Mouse (Mus musculus) stomach, embryonic 16.5 days (tissue): ENCODE measurements around the gene Pard3b. TPM values are rescaled to one million over a fixed set of nuclear protein-coding genes. Genes with fewer than 3 reads are reported as not detected.

Source experiments
- ATAC-seq: fragments of 200-750 bp; cut with Nextera tagmentation; 2 replicates; pipeline ENCODE4 v1.8.0; 2017; ENCODE audit warnings: moderate number of reproducible peaks, moderate TSS enrichment; ENCODE audit not compliant: insufficient read depth, low FRiP score
- H3K27ac ChIP-seq: fragments of 300-500 bp; sonication (generic); 2 replicates; pipeline ENCODE4 v1.5.1; 2014; ENCODE audit warnings: low read length
- H3K27me3 ChIP-seq: fragments of 300-500 bp; sonication (generic); 2 replicates; pipeline ENCODE4 v1.6.1; 2014; ENCODE audit warnings: low read length, control low read depth, mixed read lengths; ENCODE audit not compliant: control insufficient read depth, insufficient read depth
- H3K36me3 ChIP-seq: fragments of 300-500 bp; sonication (generic); 2 replicates; pipeline ENCODE4 v1.6.1; 2014; ENCODE audit warnings: low read length; ENCODE audit not compliant: control insufficient read depth, insufficient read depth
- H3K4me1 ChIP-seq: fragments of 300-500 bp; sonication (generic); 2 replicates; pipeline ENCODE4 v1.6.1; 2014; ENCODE audit warnings: low read length, control low read depth, mixed read lengths; ENCODE audit not compliant: control insufficient read depth, insufficient read depth
- H3K4me2 ChIP-seq: fragments of 300-500 bp; sonication (generic); 2 replicates; pipeline ENCODE4 v1.6.1; 2014; ENCODE audit warnings: low read depth, low read length, mixed read lengths
- H3K4me3 ChIP-seq: fragments of 300-500 bp; sonication (generic); replicated peaks from 2 replicates; pipeline ENCODE4 v1.5.1; 2014; ENCODE audit warnings: mild to moderate bottlenecking, low read length
- H3K9ac ChIP-seq: fragments of 300-500 bp; sonication (generic); 2 replicates; pipeline ENCODE4 v1.6.1; 2014; ENCODE audit warnings: low read length
- H3K9me3 ChIP-seq: fragments of 300-500 bp; sonication (generic); replicated peaks from 2 replicates; pipeline ENCODE4 v1.6.1; 2016; ENCODE audit warnings: low read length, control low read depth; ENCODE audit not compliant: control insufficient read depth
- WGBS: fragments of 180-500 bp; shearing (Covaris S2); extraction: QIAGEN DNeasy Blood & Tissue Kit; methylation state at CpG from one replicate; pipeline ENCODE4 v1.1.7; 2014; 5-methylcytosine and 5-hydroxymethylcytosine counted together
- polyA plus RNA-seq: library from polyadenylated mRNA; unstranded; fragments of >200 nt; fragmentation: Nextera tagmentation; extraction: Ambion mirVana; gene quantifications from 2 replicates; pipeline ENCODE4 v1.2.1, GENCODE M21; 2015

Gene Pard3b
- polyA plus RNA-seq, 1 experiment from 2014 or later: 15.7 TPM

DNA sequence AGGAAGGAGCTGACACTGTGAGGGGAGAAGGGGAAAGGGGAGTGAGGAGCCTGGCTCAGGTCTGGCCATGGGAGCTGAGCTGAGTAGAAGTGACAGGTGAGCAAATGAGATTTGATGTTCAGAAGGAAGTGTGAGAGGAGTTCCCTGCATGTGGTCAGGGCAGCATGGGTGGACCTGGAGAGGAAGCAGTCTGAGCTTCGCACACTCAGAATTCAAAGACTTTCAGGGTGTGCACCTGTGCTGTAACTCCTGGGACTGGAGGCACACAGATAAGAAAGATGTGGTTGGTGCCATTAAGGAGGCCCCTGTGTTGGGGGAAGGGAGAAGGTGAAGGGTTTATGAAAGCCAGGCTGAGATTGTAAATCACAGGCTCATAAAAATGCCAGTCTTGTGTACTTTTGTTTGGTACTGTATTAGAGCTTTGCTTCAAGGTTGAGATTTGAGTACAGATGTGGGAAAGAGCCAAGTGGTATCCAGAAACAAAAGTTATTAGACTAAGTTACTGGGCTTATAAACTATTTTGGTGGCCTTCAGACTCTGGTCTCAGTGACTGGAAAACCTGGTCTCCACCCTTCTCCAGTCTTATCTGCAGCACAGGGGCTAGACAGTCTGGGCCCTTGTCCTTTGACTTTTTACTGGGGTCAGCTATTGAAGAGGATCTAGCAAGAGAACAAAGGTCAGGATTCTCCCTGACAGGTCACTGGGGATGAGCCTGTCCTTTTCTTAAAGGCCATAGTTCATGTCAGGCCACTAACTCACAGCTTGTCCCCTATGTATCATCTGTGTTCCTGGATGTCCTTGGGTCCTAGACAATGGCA, 13.0 kb downstream of the Pard3b start:
- H3K9ac ChIP-seq: no peak overlapping the region
- H3K27me3 ChIP-seq: no peaks in the 10 kb centered on the region
- 0 out of 2 replicates have a peak overlapping the region, but pooled peaks have one; percentile 21 for H3K27ac ChIP-seq
- H3K9me3 ChIP-seq: no peaks in the 10 kb centered on the region
- H3K4me2 ChIP-seq: no peak overlapping the region
- no peak overlapping the region for H3K4me3 ChIP-seq
- peak; percentile 88; the same call in 1 of the 2 replicates for ATAC-seq
- H3K4me1 ChIP-seq: no peaks in the 10 kb centered on the region
- WGBS: 34% methylated on average over 1 of the region's 1 CpGs
- no peaks in the 10 kb centered on the region for H3K36me3 ChIP-seq

DNA sequence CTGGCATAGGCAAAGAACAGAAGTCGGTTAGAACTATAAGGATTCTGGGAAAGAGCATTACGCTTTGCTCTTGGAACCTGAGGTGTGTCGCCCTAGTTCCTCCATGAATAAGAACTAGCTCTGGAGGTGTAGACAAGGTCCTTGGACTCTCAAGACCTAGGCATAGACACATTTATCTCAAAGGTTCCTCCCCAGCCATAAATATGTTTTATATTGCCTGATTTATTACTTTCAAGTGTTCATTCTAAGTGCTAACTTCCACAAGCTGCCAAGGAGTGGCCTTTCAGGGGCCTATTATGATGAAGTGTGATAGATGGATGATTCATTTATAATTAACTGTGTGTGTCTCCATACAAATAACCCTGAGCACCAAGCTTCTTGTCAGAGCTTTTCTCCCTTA, 19.1 kb downstream of the Pard3b start:
- Histone ChIP-seq H3K9me3 (no peaks in the 10 kb centered on the region), H3K4me2 (no peak overlapping the region), H3K4me3 (no peak overlapping the region), H3K9ac (no peak overlapping the region), H3K36me3 (no peaks in the 10 kb centered on the region), H3K27ac (no peak overlapping the region), H3K27me3 (no peaks in the 10 kb centered on the region), H3K4me1 (no peaks in the 10 kb centered on the region)
- no peak for ATAC-seq
- WGBS: 76% methylated on average over 3 of the region's 3 CpGs

DNA sequence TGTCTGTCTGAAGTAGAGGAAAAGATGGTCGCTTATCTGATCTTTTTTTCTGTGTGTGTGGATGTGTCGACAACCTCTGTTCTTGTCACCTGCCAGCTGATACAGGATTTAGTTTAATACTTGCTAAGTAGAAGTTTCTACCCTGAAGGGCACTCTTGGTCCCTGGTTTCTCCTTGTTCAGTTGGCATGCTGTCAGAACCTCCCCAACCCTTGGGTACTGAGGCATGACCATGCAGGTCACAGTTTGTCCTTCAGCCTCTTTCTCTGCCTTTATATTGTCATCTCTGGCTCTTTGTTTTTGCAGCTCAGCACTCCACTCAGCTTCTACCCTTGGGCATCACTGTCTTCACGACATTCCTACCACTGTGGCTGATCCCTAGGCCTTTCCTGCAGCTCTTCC, 21.3 kb downstream of the Pard3b start:
- H3K4me1 ChIP-seq: no peaks in the 10 kb centered on the region
- no peak overlapping the region for H3K4me3 ChIP-seq
- no peak for ATAC-seq
- no peaks in the 10 kb centered on the region for H3K27me3 ChIP-seq
- no peak overlapping the region for H3K4me2 ChIP-seq
- no peaks in the 10 kb centered on the region for H3K36me3 ChIP-seq
- no peak overlapping the region for H3K9ac ChIP-seq
- whole genome bisulfite sequencing: 89% methylated on average over 3 of the region's 3 CpGs
- H3K9me3 ChIP-seq: no peaks in the 10 kb centered on the region
- no peak overlapping the region for H3K27ac ChIP-seq

DNA sequence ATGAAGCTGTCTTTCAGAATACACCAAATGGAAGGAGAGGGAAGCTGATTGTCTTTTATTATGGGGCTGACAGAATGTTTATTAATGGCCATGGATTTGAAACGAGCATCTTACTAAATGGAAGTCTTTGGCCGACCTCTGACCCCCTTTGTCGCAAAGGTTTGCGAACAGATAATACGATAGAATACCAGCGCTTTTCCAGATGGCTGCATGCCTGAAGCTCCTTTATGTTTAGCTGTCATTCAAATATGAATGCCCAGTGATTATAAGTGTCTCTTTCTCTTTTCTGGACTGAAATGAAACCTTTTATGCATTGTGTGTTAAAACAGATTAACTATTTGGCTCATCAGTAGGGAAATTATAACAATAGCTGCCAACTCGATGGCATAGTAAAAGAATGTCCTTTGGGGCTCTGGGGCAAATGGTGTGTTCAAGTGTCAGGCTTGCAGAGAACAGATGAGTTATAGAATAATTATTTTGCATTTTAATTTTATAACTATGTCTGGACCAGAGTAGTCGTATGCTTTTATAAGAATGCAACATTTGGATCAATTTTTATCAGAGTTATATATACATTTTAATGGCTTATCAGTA, 46.7 kb downstream of the Pard3b start:
- H3K27ac ChIP-seq: no peak overlapping the region
- H3K4me3 ChIP-seq: no peak overlapping the region
- H3K36me3 ChIP-seq: no peaks in the 10 kb centered on the region
- H3K4me1 ChIP-seq: no peaks in the 10 kb centered on the region
- no peak overlapping the region for H3K4me2 ChIP-seq
- ATAC-seq: no peak
- no peak overlapping the region for H3K9ac ChIP-seq
- 44% methylated on average over 8 of the region's 8 CpGs for WGBS
- H3K9me3 ChIP-seq: no peaks in the 10 kb centered on the region
- no peaks in the 10 kb centered on the region for H3K27me3 ChIP-seq

DNA sequence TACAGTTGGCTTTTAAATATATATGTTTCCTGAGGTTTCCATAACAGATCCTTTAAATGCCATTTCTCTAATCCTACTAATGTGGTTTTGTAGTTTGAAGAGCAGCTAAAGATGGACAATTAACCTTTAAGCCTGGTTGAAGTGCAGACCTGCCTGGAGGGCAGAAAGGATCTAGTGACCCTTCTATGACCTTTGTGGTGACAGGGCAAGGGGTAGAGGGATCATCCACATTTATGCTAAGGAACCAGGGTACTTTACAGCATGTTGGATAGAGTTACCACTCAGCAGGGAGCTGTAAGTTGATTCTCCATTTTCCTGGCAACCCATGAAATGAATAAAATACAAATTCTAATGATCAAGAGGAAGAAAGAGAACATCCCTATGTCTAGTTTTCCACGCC, 47.3 kb downstream of the Pard3b start:
- Histone ChIP-seq H3K36me3 (no peaks in the 10 kb centered on the region), H3K9me3 (no peaks in the 10 kb centered on the region), H3K4me2 (no peak overlapping the region), H3K4me1 (no peaks in the 10 kb centered on the region), H3K27me3 (no peaks in the 10 kb centered on the region), H3K27ac (no peak overlapping the region), H3K4me3 (no peak overlapping the region), H3K9ac (no peak overlapping the region)
- ATAC-seq: no peak
- WGBS: 88% methylated on average over 1 of the region's 1 CpGs

DNA sequence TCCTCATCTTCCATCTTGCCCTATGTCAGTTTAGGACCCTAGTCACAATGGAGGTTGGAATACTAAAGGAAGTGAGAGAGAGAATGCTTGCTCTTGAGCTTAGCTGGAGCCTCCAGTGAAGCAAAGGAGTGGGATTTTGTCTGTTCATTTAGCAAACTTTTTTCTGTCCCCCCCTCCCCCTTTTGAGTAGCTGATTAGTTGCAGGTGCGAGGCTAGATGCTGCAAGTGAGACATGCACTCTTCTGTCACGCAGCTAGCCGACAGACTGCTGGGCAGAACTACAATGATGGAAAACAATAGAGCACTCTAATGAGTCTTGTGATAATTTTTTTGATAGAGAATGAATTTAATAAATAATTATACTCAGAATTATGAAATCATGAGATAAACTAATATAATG, 49.7 kb downstream of the Pard3b start:
- Histone ChIP-seq H3K4me3 (no peak overlapping the region), H3K9ac (no peak overlapping the region), H3K9me3 (no peaks in the 10 kb centered on the region), H3K27me3 (no peaks in the 10 kb centered on the region), H3K4me1 (no peaks in the 10 kb centered on the region), H3K27ac (no peak overlapping the region), H3K4me2 (no peak overlapping the region), H3K36me3 (no peaks in the 10 kb centered on the region)
- no peak for ATAC-seq
- 87% methylated on average over 3 of the region's 3 CpGs for WGBS

DNA sequence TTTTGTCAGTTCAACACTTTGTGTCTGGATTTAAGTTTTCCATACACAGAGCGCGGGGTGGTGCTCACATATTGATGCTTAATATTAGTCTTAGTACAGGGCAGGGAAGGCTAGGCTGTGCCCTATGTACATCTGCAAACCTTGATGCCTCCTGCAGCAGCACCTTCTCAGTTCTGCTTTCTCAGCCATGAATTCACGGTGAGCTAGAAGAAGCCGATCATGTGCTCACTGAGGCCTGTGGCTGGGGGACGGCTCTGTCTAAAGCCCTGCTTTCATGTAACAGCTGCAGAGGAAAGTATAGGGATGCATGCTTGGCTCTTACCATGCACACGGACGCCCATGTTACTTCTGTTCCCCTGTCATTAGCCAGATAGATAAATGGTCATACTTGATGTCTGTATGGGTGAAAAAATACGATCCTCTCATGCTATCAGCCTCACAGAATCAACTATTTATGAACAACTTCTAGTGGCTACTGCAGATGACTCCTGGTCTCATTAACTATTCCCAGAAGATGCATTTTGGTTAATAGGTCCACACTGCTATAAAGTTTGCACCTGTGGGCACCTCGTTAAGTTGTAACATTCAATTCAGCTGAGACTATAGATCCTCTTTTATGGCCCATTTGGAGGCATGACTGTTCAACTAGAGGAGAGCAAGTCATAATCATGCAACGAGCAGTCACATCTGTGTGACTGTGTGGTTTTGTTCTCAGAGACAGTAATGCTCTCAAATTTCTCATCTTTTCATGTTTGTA, 60.0 kb downstream of the Pard3b start:
- no peak overlapping the region for H3K4me3 ChIP-seq
- H3K9ac ChIP-seq: no peak overlapping the region
- no peak overlapping the region for H3K27ac ChIP-seq
- no peaks in the 10 kb centered on the region for H3K36me3 ChIP-seq
- WGBS: 84% methylated on average over 10 of the region's 10 CpGs
- H3K9me3 ChIP-seq: no peaks in the 10 kb centered on the region
- H3K27me3 ChIP-seq: no peaks in the 10 kb centered on the region
- no peak overlapping the region for H3K4me2 ChIP-seq
- no peaks in the 10 kb centered on the region for H3K4me1 ChIP-seq
- ATAC-seq: no peak

DNA sequence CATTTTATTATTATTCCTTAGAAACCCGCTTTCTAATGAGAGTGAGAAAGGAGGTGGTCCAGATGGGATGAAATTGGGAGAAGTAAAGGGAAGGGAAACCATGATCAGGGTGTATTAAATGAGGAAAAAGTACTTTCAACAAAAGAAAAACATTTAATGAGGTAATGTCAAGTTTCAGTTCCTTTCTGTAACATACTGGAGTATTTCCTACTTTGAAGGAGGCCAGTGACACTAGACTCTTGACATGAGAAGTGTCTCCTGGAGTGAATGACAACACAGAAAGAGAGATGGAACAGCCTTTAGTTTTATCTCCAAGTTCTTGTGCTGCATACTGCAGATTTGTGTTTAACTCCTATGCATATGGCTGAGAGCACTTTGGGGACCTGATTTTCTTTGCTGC, 71.2 kb downstream of the Pard3b start:
- H3K9ac ChIP-seq: no peak overlapping the region
- no peak overlapping the region for H3K4me3 ChIP-seq
- H3K27ac ChIP-seq: no peak overlapping the region
- WGBS: 89% methylated on average over 1 of the region's 1 CpGs
- H3K27me3 ChIP-seq: no peaks in the 10 kb centered on the region
- H3K4me1 ChIP-seq: no peaks in the 10 kb centered on the region
- H3K4me2 ChIP-seq: no peak overlapping the region
- H3K9me3 ChIP-seq: no peaks in the 10 kb centered on the region
- ATAC-seq: no peak
- no peaks in the 10 kb centered on the region for H3K36me3 ChIP-seq

DNA sequence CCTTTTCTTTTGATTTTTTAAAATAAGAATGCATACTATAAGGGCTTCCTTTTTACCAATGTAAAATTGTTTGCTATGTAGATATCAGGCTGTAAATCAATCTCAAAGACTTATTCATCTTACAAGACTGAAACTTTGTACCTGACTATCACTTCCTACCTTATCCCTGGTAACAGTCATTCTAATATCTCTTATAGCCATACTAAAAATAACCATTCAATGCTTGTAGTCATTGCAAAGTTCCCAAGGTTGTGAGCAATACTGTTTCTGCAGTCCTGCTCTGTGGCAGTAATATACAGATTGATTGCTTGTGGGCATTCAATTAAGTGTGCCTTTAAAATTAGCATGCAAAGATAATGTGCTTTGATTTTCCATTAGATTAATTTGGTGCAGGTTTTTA, 72.9 kb downstream of the Pard3b start:
- Histone ChIP-seq H3K9ac (no peak overlapping the region), H3K4me1 (no peaks in the 10 kb centered on the region), H3K4me3 (no peak overlapping the region), H3K9me3 (no peaks in the 10 kb centered on the region), H3K27me3 (no peaks in the 10 kb centered on the region), H3K4me2 (no peak overlapping the region), H3K36me3 (no peaks in the 10 kb centered on the region), H3K27ac (no peak overlapping the region)
- ATAC-seq: no peak
